ENCODE assay signal across 8 mouse cellular contexts in genomic region chr5:110285770-110286445, GRCm38 (mm10). TPM values are rescaled to one million over a fixed set of nuclear protein-coding genes. Genes with fewer than 3 reads are reported as not detected.
DNase-seq lines count a peak whose midpoint lies in the region; ATAC-seq and TF ChIP-seq lines count a peak whose summit lies in the region.

TSS of gene Pxmp2 (minus strand) at chr5:110286186.
TSS of gene Pole (plus strand) at chr5:110286306.

- no peak for TF ChIP-seq CTCF in intestine, postnatal 0 days (IDR thresholded peaks at IDR 0.05; ENCODE audit: low read depth)

- peak within 1 kb of the TSS; percentile 80 for H3K4me3 ChIP-seq in embryonic facial prominence, embryonic 10.5 days
- H3K4me3 ChIP-seq in intestine, postnatal 0 days (ENCODE audit: low read depth, low read length), result peak within 1 kb of the TSS; percentile 64
- peak within 1 kb of the TSS; percentile 75 for H3K4me3 ChIP-seq in midbrain, embryonic 11.5 days (ENCODE audit: low read depth, low read length)

- peak; percentile 92 for ATAC-seq in granulocyte monocyte progenitor cell, adult 5-6 weeks (replicated peaks; ENCODE audit: poor library complexity, severe bottlenecking)
- ATAC-seq in intestine, postnatal 0 days, result peak; percentile 97
- ATAC-seq in midbrain, embryonic 11.5 days (ENCODE audit: low FRiP score), result peak; percentile 99

- peak within 1 kb of the TSS; percentile 68 for H3K9ac ChIP-seq in intestine, postnatal 0 days (ENCODE audit: low read depth, low read length)
- H3K9ac ChIP-seq in midbrain, embryonic 11.5 days (ENCODE audit: low read length), result peak within 1 kb of the TSS; percentile 84

- H3K4me2 ChIP-seq in intestine, postnatal 0 days (replicated peaks; ENCODE audit: low read depth), result peak within 1 kb of the TSS; percentile 100
- peak within 1 kb of the TSS; percentile 83 for H3K4me2 ChIP-seq in midbrain, embryonic 11.5 days

- intact Hi-C loops in left cerebral cortex, postnatal 4 days (cut with DNase I), result no loop called here

- H3K9me3 ChIP-seq in embryonic facial prominence, embryonic 10.5 days, result no peaks in the 10 kb centered on the region
- H3K9me3 ChIP-seq in intestine, postnatal 0 days (ENCODE audit: control insufficient read depth), result no peaks in the 10 kb centered on the region
- H3K9me3 ChIP-seq in midbrain, embryonic 11.5 days (ENCODE audit: control insufficient read depth, low read length), result no peaks in the 10 kb centered on the region

- peaks cover 27% of the 10 kb centered on the region for H3K27me3 ChIP-seq in embryonic facial prominence, embryonic 10.5 days (replicated peaks; ENCODE audit: low read depth, poor library complexity, severe bottlenecking)
- H3K27me3 ChIP-seq in intestine, postnatal 0 days (replicated peaks; ENCODE audit: control insufficient read depth, insufficient read depth, low read length), result no peaks in the 10 kb centered on the region
- H3K27me3 ChIP-seq in midbrain, embryonic 11.5 days (ENCODE audit: control insufficient read depth, insufficient read depth, low read length), result peaks cover 11% of the 10 kb centered on the region; the same call in 1 of the 2 replicates

- DNase-seq in adrenal gland, postnatal 14 days, result peak; percentile 96
- DNase-seq in embryonic facial prominence, embryonic 10.5 days (ENCODE audit: low spot score), result peak; percentile 97
- peak; percentile 93 for DNase-seq in left cerebral cortex, postnatal 4 days
- DNase-seq in midbrain, embryonic 11.5 days (ENCODE audit: low spot score, missing footprints), result peak; percentile 100
- peak; percentile 90 for DNase-seq in right cerebral cortex, postnatal 4 days
- DNase-seq in yolk sac, embryonic 10.5 days (ENCODE audit: low spot score), result peak; percentile 95

- peaks cover 22% of the 10 kb centered on the region for H3K4me1 ChIP-seq in embryonic facial prominence, embryonic 10.5 days
- H3K4me1 ChIP-seq in intestine, postnatal 0 days (replicated peaks; ENCODE audit: control insufficient read depth, insufficient read depth, low read length), result no peaks in the 10 kb centered on the region
- H3K4me1 ChIP-seq in midbrain, embryonic 11.5 days (ENCODE audit: control insufficient read depth, insufficient read depth, low read length), result peaks cover 2% of the 10 kb centered on the region; the same call in 1 of the 2 replicates

- peak within 1 kb of the TSS; percentile 92 for H3K27ac ChIP-seq in embryonic facial prominence, embryonic 10.5 days (replicated peaks)
- H3K27ac ChIP-seq in intestine, postnatal 0 days (ENCODE audit: low read depth, low read length), result no peak within 1 kb of the TSS; the same call in 1 of the 2 replicates
- 0 out of 2 replicates have a peak within 1 kb of the TSS, but pooled peaks have one; percentile 20 for H3K27ac ChIP-seq in midbrain, embryonic 11.5 days (ENCODE audit: low read depth, low read length)

- under 1% methylated on average over 64 of the region's 64 CpGs for WGBS in embryonic facial prominence, embryonic 10.5 days
- WGBS in intestine, postnatal 0 days, result under 1% methylated on average over 60 of the region's 64 CpGs
- under 1% methylated on average over 64 of the region's 64 CpGs for WGBS in midbrain, embryonic 11.5 days

- H3K36me3 ChIP-seq in embryonic facial prominence, embryonic 10.5 days (replicated peaks), result peaks cover 26% of the 10 kb centered on the region
- peaks cover 7% of the 10 kb centered on the region; the same call in 1 of the 2 replicates for H3K36me3 ChIP-seq in intestine, postnatal 0 days (ENCODE audit: control insufficient read depth, insufficient read depth)
- H3K36me3 ChIP-seq in midbrain, embryonic 11.5 days (ENCODE audit: control insufficient read depth, insufficient read depth, low read length), result no peaks in the 10 kb centered on the region; the same call in 1 of the 2 replicates

RNA-seq across cellular contexts. Expression of gene Pxmp2, which starts in this region (rescaled TPM):
- 18.6 and 39.4 TPM in 2 replicates for total RNA-seq in adrenal gland, postnatal 14 days (2021)
- 10.6 and 12.4 TPM in 2 replicates for polyA plus RNA-seq in embryonic facial prominence, embryonic 10.5 days (2016; fragmentation: Nextera tagmentation; extraction: Ambion mirVana)
- 9.7 TPM in 1 of 2 replicates, not detected in the other for total RNA-seq in granulocyte monocyte progenitor cell, adult 5-6 weeks (2014; fragmentation: Nextera tagmentation)
- total RNA-seq in granulocyte monocyte progenitor cell, adult 5-6 weeks (2017), result 4.3 and 6.3 TPM in 2 replicates
- polyA plus RNA-seq in intestine, postnatal 0 days (2015; fragmentation: Nextera tagmentation; extraction: Ambion mirVana), result 5.8 and 6.3 TPM in 2 replicates
- 1 to 10 TPM; 5.9 to 7.0 TPM for total RNA-seq in left cerebral cortex, postnatal 4 days (2021)
- polyA plus RNA-seq in midbrain, embryonic 11.5 days (2014; fragmentation: Nextera tagmentation; extraction: Ambion mirVana), result 11.5 and 13.3 TPM in 2 replicates

RNA-seq across cellular contexts. Expression of gene Pole, which starts in this region (rescaled TPM):
- 8.2 and 11.9 TPM in 2 replicates for total RNA-seq in adrenal gland, postnatal 14 days (2021)
- 47.5 and 54.1 TPM in 2 replicates for polyA plus RNA-seq in embryonic facial prominence, embryonic 10.5 days (2016; fragmentation: Nextera tagmentation; extraction: Ambion mirVana)
- total RNA-seq in granulocyte monocyte progenitor cell, adult 5-6 weeks (2014; fragmentation: Nextera tagmentation), result 92.1 and 96.7 TPM in 2 replicates
- total RNA-seq in granulocyte monocyte progenitor cell, adult 5-6 weeks (2017), result 46.4 and 48.5 TPM in 2 replicates
- polyA plus RNA-seq in intestine, postnatal 0 days (2015; fragmentation: Nextera tagmentation; extraction: Ambion mirVana), result 4.7 and 5.1 TPM in 2 replicates
- total RNA-seq in left cerebral cortex, postnatal 4 days (2021), result 1 to 10 TPM; 8.0 to 9.1 TPM
- polyA plus RNA-seq in midbrain, embryonic 11.5 days (2014; fragmentation: Nextera tagmentation; extraction: Ambion mirVana), result 39.4 and 39.6 TPM in 2 replicates
